Mouse (Mus musculus): ENCODE measurements around the gene Ibsp. TPM values are rescaled to one million over a fixed set of nuclear protein-coding genes. Genes with fewer than 3 reads are reported as not detected.

Ibsp gene
- polyA plus RNA-seq, 2 experiments = 0.02 to 0.08 TPM

DNA sequence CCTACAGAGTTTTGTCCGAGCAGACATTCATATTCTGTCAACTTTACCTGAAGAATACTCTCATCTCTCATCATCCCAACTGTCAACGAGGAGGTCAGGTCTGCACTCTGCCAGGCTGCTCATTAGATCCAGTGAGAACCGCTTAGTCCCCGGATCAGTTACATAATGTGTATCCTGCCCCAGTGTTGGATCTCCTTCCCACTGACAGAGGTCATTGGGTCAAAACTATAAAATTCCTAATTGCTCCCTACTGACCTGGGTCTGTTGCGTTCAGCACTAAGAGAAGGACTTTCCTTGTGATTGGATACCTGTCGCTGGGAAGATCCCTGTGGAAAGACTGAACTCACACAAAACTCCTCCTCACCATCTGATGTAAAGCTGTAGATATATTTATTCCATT is 60.3 kb downstream of the Ibsp start:
- Histone ChIP-seq H3K4me1 (replicated peaks; ENCODE audit: control insufficient read depth in 2 of 2, insufficient read depth in 2 of 2, low read length in 1 of 2) (no peaks in the 10 kb centered on the region), H3K9me3 (ENCODE audit: control insufficient read depth, low read length) (no peaks in the 10 kb centered on the region), H3K27ac (no peak overlapping the region), H3K4me2 (ENCODE audit: low read depth) (no peak overlapping the region), H3K36me3 (replicated peaks; ENCODE audit: control insufficient read depth, insufficient read depth, low read depth) (no peaks in the 10 kb centered on the region), H3K9ac (replicated peaks) (no peak overlapping the region), H3K4me3 (ENCODE audit: insufficient read depth in 1 of 2, low read depth in 2 of 2, low read length in 2 of 2) (no peak overlapping the region), H3K27me3 (ENCODE audit: control insufficient read depth, insufficient read depth, low read length) (no peaks in the 10 kb centered on the region)
- ATAC-seq (ENCODE audit: insufficient read depth) (no peak), DNase-seq (ENCODE audit: low read depth in 3 of 3, low spot score in 3 of 3) (no peak)
- TF ChIP-seq CTCF (IDR thresholded peaks at IDR 0.05; ENCODE audit: low read depth) (no peak), EP300 (IDR thresholded peaks at IDR 0.05; ENCODE audit: low read depth) (no peak)
- WGBS (ENCODE audit: insufficient replicate concordance) = 59% methylated on average over 6 of the region's 6 CpGs

Small RNAs within 50 kb of the gene (microRNA-seq; reads per million reads assigned to microRNA genes)
- not detected for gene Gm23616

Other genes with a start within 250 kb of the Ibsp start
- gene Gm17660, start 221.6 kb upstream of the Ibsp start, polyA plus RNA-seq (2012; rRNA removed) = not detected in 2 replicates
- gene Gm17660, start 221.6 kb upstream of the Ibsp start, polyA plus RNA-seq (2014; fragmentation: Nextera tagmentation; extraction: Ambion mirVana) = not detected in 2 replicates
- gene Sparcl1, start 185.4 kb upstream of the Ibsp start, polyA plus RNA-seq (2012; rRNA removed) = 0.81 and 1.4 TPM in 2 replicates
- 1.0 and 1.2 TPM in 2 replicates for gene Sparcl1, start 185.4 kb upstream of the Ibsp start, polyA plus RNA-seq (2014; fragmentation: Nextera tagmentation; extraction: Ambion mirVana)
- not detected in 2 replicates for gene Dspp, start 128.5 kb upstream of the Ibsp start, polyA plus RNA-seq (2012; rRNA removed)
- gene Dspp, start 128.5 kb upstream of the Ibsp start, polyA plus RNA-seq (2014; fragmentation: Nextera tagmentation; extraction: Ambion mirVana) = not detected in 2 replicates
- not detected in 2 replicates for gene Dmp1, start 96.6 kb upstream of the Ibsp start, polyA plus RNA-seq (2012; rRNA removed)
- gene Dmp1, start 96.6 kb upstream of the Ibsp start, polyA plus RNA-seq (2014; fragmentation: Nextera tagmentation; extraction: Ambion mirVana) = not detected in 2 replicates
- gene Mepe, start 26.2 kb downstream of the Ibsp start, polyA plus RNA-seq (2012; rRNA removed) = not detected in 2 replicates
- not detected in 2 replicates for gene Mepe, start 26.2 kb downstream of the Ibsp start, polyA plus RNA-seq (2014; fragmentation: Nextera tagmentation; extraction: Ambion mirVana)
- gene Spp1, start 135.9 kb downstream of the Ibsp start, polyA plus RNA-seq (2012; rRNA removed) = 2.2 and 3.8 TPM in 2 replicates
- 5.6 and 6.5 TPM in 2 replicates for gene Spp1, start 135.9 kb downstream of the Ibsp start, polyA plus RNA-seq (2014; fragmentation: Nextera tagmentation; extraction: Ambion mirVana)
- 1.8 and 2.4 TPM in 2 replicates for gene Pkd2, start 160.3 kb downstream of the Ibsp start, polyA plus RNA-seq (2012; rRNA removed)
- gene Pkd2, start 160.3 kb downstream of the Ibsp start, polyA plus RNA-seq (2014; fragmentation: Nextera tagmentation; extraction: Ambion mirVana) = 0.90 and 1.4 TPM in 2 replicates
- gene BC005561, start 209.2 kb downstream of the Ibsp start, polyA plus RNA-seq (2012; rRNA removed) = 0.26 and 0.81 TPM in 2 replicates
- gene BC005561, start 209.2 kb downstream of the Ibsp start, polyA plus RNA-seq (2014; fragmentation: Nextera tagmentation; extraction: Ambion mirVana) = 1.8 and 2.2 TPM in 2 replicates

All from liver, embryonic 14.5 days (tissue).